Mouse (Mus musculus) kidney, postnatal 0 days (tissue): ENCODE measurements around the gene Coq5. TPM values are rescaled to one million over a fixed set of nuclear protein-coding genes. Genes with fewer than 3 reads are reported as not detected.
A peak's percentile ranks its signal among the peaks of the same experiment; 100 is the strongest.

Experiments used
- ATAC-seq: fragments of 200-750 bp; cut with Nextera tagmentation; replicated peaks from 2 replicates; pipeline ENCODE4 v1.8.0; 2017; ENCODE audit warnings: low read depth, moderate number of reproducible peaks, moderate TSS enrichment, moderate library complexity; ENCODE audit not compliant: low FRiP score
- DNase-seq: peaks from one replicate; pipeline ENCODE4 v3.0.0-alpha.2; 2016; ENCODE audit warnings: low spot score
- H3K27ac ChIP-seq: fragments of 300-500 bp; sonication (generic); 2 replicates; pipeline ENCODE4 v1.5.1; 2014; ENCODE audit warnings: mild to moderate bottlenecking
- H3K27me3 ChIP-seq: fragments of 300-500 bp; sonication (generic); 2 replicates; pipeline ENCODE4 v1.6.1; 2014; ENCODE audit warnings: low read length, mixed read lengths; ENCODE audit not compliant: insufficient read depth
- H3K36me3 ChIP-seq: fragments of 300-500 bp; sonication (generic); 2 replicates; pipeline ENCODE4 v1.6.1; 2014; ENCODE audit warnings: low read length, mixed read lengths; ENCODE audit not compliant: insufficient read depth
- H3K4me1 ChIP-seq: fragments of 300-500 bp; sonication (generic); replicated peaks from 2 replicates; pipeline ENCODE4 v1.6.1; 2014; ENCODE audit warnings: antibody characterized with exemption, low read length, mixed read lengths; ENCODE audit not compliant: insufficient read depth
- H3K4me2 ChIP-seq: fragments of 300-500 bp; sonication (generic); 2 replicates; pipeline ENCODE4 v1.6.1; 2014; ENCODE audit warnings: mild to moderate bottlenecking, low read length, moderate library complexity, mixed read lengths
- H3K4me3 ChIP-seq: fragments of 300-500 bp; sonication (generic); replicated peaks from 2 replicates; pipeline ENCODE4 v1.5.1; 2014; ENCODE audit warnings: low read depth, low read length
- H3K9ac ChIP-seq: fragments of 300-500 bp; sonication (generic); 2 replicates; pipeline ENCODE4 v1.6.1; 2014; ENCODE audit warnings: low read depth, low read length
- H3K9me3 ChIP-seq: fragments of 300-500 bp; sonication (generic); replicated peaks from 2 replicates; pipeline ENCODE4 v1.6.1; 2016; ENCODE audit warnings: low read length, inconsistent platforms, mixed read lengths
- CTCF ChIP-seq: IDR thresholded peaks from 2 replicates; pipeline ENCODE4 v1.5.1; 2016; ENCODE audit warnings: antibody characterized with exemption, low read depth, mild to moderate bottlenecking, moderate library complexity
- WGBS: fragments of 180-500 bp; shearing (Covaris S2); extraction: QIAGEN DNeasy Blood & Tissue Kit; methylation state at CpG from one replicate; pipeline ENCODE4 v1.1.7; 2014; 5-methylcytosine and 5-hydroxymethylcytosine counted together
- polyA plus RNA-seq: library from polyadenylated mRNA; unstranded; fragments of >200 nt; fragmentation: Nextera tagmentation; extraction: Ambion mirVana; gene quantifications from 2 replicates; pipeline ENCODE4 v1.2.1, GENCODE M21; 2015

Gene Coq5
- 44.7 and 46.6 TPM in 2 replicates for polyA plus RNA-seq

GRCm38 (mm10) chr5:115279226-115280049, at the start of gene Coq5:
Gene Coq5 (plus strand): TSS chr5:115279666.
- peaks cover 10% of the 10 kb centered on the region for H3K36me3 ChIP-seq
- DNase-seq (peak; percentile 82), ATAC-seq (peak; percentile 70; the same call in 1 of the 2 replicates)
- peak within 1 kb of the TSS; percentile 79 for H3K4me2 ChIP-seq
- no peaks in the 10 kb centered on the region; the same call in 1 of the 2 replicates for H3K4me1 ChIP-seq
- H3K27me3 ChIP-seq = no peaks in the 10 kb centered on the region
- peak within 1 kb of the TSS; percentile 65; the same call in 1 of the 2 replicates for H3K27ac ChIP-seq
- peak within 1 kb of the TSS; percentile 85 for H3K9ac ChIP-seq
- WGBS = 3% methylated on average over 41 of the region's 45 CpGs
- TF ChIP-seq CTCF = no peak
- no peaks in the 10 kb centered on the region for H3K9me3 ChIP-seq
- H3K4me3 ChIP-seq = peak within 1 kb of the TSS; percentile 91

- no peaks in the 10 kb centered on the region for H3K36me3 ChIP-seq
- ATAC-seq = no peak
Observed at GRCm38 (mm10) chr5:115230830-115231551, 48.5 kb upstream of the Coq5 start.

DNA sequence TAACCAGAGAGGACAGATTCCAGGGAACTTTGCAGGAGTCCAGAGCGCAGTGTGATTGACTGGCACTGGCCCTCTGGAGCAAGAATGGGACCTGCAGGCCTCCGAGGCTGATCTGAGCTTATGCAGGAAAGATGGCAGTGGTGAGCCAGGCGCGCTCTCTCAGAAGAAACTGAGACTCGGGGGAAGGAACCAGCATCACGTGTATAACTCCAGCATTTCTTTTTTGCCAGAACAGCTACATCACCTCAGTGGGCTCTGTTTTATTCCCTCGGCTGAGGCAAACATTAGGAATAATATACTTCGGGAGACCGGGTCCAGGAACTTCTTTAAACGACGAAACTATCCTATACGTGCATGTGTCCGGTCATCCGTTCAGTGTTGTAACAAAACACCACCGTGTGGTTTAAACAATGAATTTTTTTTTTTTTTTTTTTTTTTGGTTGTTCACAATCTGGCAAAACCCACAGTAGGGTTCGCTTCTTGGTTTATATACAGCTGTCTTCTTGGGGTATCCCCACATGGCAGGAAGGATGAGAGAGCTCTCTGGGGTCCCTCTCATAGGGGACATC, 47.8 kb upstream of the Coq5 start:
- DNase-seq (peak; percentile 39), ATAC-seq (no peak)
- Histone ChIP-seq H3K9ac (no peak overlapping the region), H3K27ac (no peak overlapping the region), H3K4me1 (no peaks in the 10 kb centered on the region; the same call in 1 of the 2 replicates), H3K9me3 (no peaks in the 10 kb centered on the region), H3K36me3 (no peaks in the 10 kb centered on the region), H3K4me3 (no peak overlapping the region), H3K27me3 (no peaks in the 10 kb centered on the region), H3K4me2 (0 out of 2 replicates have a peak overlapping the region, but pooled peaks have one; percentile 11)
- WGBS = 12% methylated on average over 16 of the region's 16 CpGs
- 0 out of 2 replicates have a peak, but pooled peaks have one; percentile 12 for TF ChIP-seq CTCF

More at GRCm38 (mm10) chr5:115230830-115231551, 48.5 kb upstream of the Coq5 start:
- H3K27me3 ChIP-seq = no peaks in the 10 kb centered on the region
- H3K27ac ChIP-seq = no peak overlapping the region
- H3K9ac ChIP-seq = no peak overlapping the region
- no peaks in the 10 kb centered on the region for H3K9me3 ChIP-seq
- no peak overlapping the region for H3K4me3 ChIP-seq
- TF ChIP-seq CTCF = no peak
- no peaks in the 10 kb centered on the region; the same call in 1 of the 2 replicates for H3K4me1 ChIP-seq
- 50% methylated on average over 15 of the region's 15 CpGs for WGBS
- DNase-seq = no peak
- 0 out of 2 replicates have a peak overlapping the region, but pooled peaks have one; percentile 11 for H3K4me2 ChIP-seq

DNA sequence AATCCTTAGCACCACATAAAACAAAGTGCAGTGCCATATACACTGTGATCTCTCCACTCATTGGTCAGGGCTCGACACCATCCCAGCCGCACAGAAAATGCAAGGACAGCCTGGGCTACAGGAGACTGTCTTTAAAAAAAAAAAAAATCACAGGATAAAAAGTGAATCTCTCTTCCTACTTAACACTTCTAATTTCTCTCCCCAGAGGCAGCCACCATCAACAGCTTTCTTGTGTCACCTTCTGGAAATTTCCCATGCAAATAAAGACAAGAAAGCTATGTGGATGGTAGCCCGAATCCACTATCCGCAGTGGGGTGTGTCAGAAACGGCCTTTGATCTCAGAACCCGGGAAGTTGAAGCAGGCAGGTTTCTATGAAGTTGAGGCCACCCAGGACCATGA, 47.0 kb upstream of the Coq5 start:
- H3K4me1 ChIP-seq = no peaks in the 10 kb centered on the region; the same call in 1 of the 2 replicates
- no peak overlapping the region for H3K9ac ChIP-seq
- no peak for TF ChIP-seq CTCF
- no peak overlapping the region for H3K27ac ChIP-seq
- WGBS = 40% methylated on average over 6 of the region's 6 CpGs
- no peak overlapping the region for H3K4me2 ChIP-seq
- H3K4me3 ChIP-seq = no peak overlapping the region
- H3K36me3 ChIP-seq = no peaks in the 10 kb centered on the region
- no peak for ATAC-seq
- no peak for DNase-seq
- no peaks in the 10 kb centered on the region for H3K27me3 ChIP-seq
- no peaks in the 10 kb centered on the region for H3K9me3 ChIP-seq

GRCm38 (mm10) chr5:115233031-115233780, 46.3 kb upstream of the Coq5 start:
- no peaks in the 10 kb centered on the region for H3K36me3 ChIP-seq
- no peak overlapping the region for H3K4me3 ChIP-seq
- H3K9ac ChIP-seq = no peak overlapping the region
- no peak for DNase-seq
- no peak for TF ChIP-seq CTCF
- 94% methylated on average over 14 of the region's 14 CpGs for WGBS
- H3K27ac ChIP-seq = no peak overlapping the region
- no peaks in the 10 kb centered on the region for H3K27me3 ChIP-seq
- no peaks in the 10 kb centered on the region; the same call in 1 of the 2 replicates for H3K4me1 ChIP-seq
- H3K4me2 ChIP-seq = no peak overlapping the region
- no peaks in the 10 kb centered on the region for H3K9me3 ChIP-seq
- no peak for ATAC-seq
